Mouse (Mus musculus) bone marrow, adult 2 months (tissue): ENCODE measurements around the gene Zbed4.
A peak's percentile ranks its signal among the peaks of the same experiment; 100 is the strongest.

Source experiments
- CTCF ChIP-seq: fragments of 200-500 bp; IDR thresholded peaks from 2 replicates; pipeline ENCODE4 v1.5.1; 2011; ENCODE audit warnings: low read length, control low read depth; ENCODE audit not compliant: control insufficient read depth, insufficient read depth
- POLR2A ChIP-seq: fragments of 200-500 bp; IDR thresholded peaks from 2 replicates; pipeline ENCODE4 v1.6.1; 2011; ENCODE audit warnings: low read depth, mild to moderate bottlenecking, control low read depth, low read length, borderline replicate concordance; ENCODE audit not compliant: control insufficient read depth

GRCm38 (mm10) chr15:88716350-88716749, 35.1 kb upstream of the Zbed4 start:
- TF ChIP-seq CTCF (0 out of 2 replicates have a peak, but pooled peaks have one; percentile 9), POLR2A (no peak)
